In genomic region chr6:99268171-99269061, GRCm38 (mm10) we compare ENCODE assay signal across 14 mouse cellular contexts.
DNase-seq lines count a peak whose midpoint lies in the region; ATAC-seq lines count a peak whose summit lies in the region.
"Had no signal": no experiment of that assay in that cellular context is flagged by ENCODE, and none has a peak within 500 bp of the region (broad histone marks: within the 10 kb centered on the region; RNA-seq: fewer than 3 reads in every experiment).

No protein-coding gene starts in this region.

- no peaks in the 10 kb centered on the region for H3K36me3 ChIP-seq in embryonic facial prominence, embryonic 11.5 days (replicated peaks; ENCODE audit: control insufficient read depth, insufficient read depth, low read depth, low read length)
- no peaks in the 10 kb centered on the region for H3K36me3 ChIP-seq in embryonic facial prominence, embryonic 10.5 days (replicated peaks)
- H3K36me3 ChIP-seq in neural tube, embryonic 13.5 days = no peaks in the 10 kb centered on the region
- H3K36me3 ChIP-seq in neural tube, embryonic 15.5 days = no peaks in the 10 kb centered on the region
- no peaks in the 10 kb centered on the region for H3K36me3 ChIP-seq in hindbrain, embryonic 12.5 days
- no peaks in the 10 kb centered on the region for H3K36me3 ChIP-seq in midbrain, embryonic 16.5 days (ENCODE audit: control insufficient read depth, insufficient read depth, low read length)
- H3K36me3 ChIP-seq: liver, embryonic 15.5 days had no signal

- H3K27ac ChIP-seq in embryonic facial prominence, embryonic 11.5 days (replicated peaks; ENCODE audit: low read depth, low read length) = no peak overlapping the region
- H3K27ac ChIP-seq in embryonic facial prominence, embryonic 10.5 days (replicated peaks) = no peak overlapping the region; the same call in 1 of the 2 replicates
- H3K27ac ChIP-seq in neural tube, embryonic 13.5 days (replicated peaks) = no peak overlapping the region
- H3K27ac ChIP-seq in neural tube, embryonic 15.5 days (replicated peaks) = no peak overlapping the region
- H3K27ac ChIP-seq in hindbrain, embryonic 12.5 days = peak overlapping the region; percentile 35; the same call in 1 of the 2 replicates
- H3K27ac ChIP-seq in midbrain, embryonic 16.5 days (ENCODE audit: low read length) = no peak overlapping the region
- H3K27ac ChIP-seq: gastrocnemius, adult 2 months; kidney, postnatal 0 days; liver, embryonic 15.5 days; macrophage had no signal

- H3K9ac ChIP-seq in embryonic facial prominence, embryonic 11.5 days (replicated peaks; ENCODE audit: low read length) = no peak overlapping the region
- no peak overlapping the region for H3K9ac ChIP-seq in neural tube, embryonic 13.5 days
- H3K9ac ChIP-seq in neural tube, embryonic 15.5 days (replicated peaks) = no peak overlapping the region
- H3K9ac ChIP-seq in hindbrain, embryonic 12.5 days = no peak overlapping the region
- H3K9ac ChIP-seq in midbrain, embryonic 16.5 days (ENCODE audit: low read depth, low read length) = no peak overlapping the region
- H3K9ac ChIP-seq: liver, embryonic 15.5 days had no signal

- peak; percentile 35 for DNase-seq in embryonic facial prominence, embryonic 11.5 days (ENCODE audit: low spot score)
- no peak for DNase-seq in embryonic facial prominence, embryonic 10.5 days (ENCODE audit: low spot score)
- DNase-seq in left cerebral cortex, adult 11 months (ENCODE audit: low spot score) = no peak
- no peak for DNase-seq in adrenal gland, postnatal 25 days
- DNase-seq: gastrocnemius, adult 2 months; thymus, postnatal 36 days had no signal

- H3K4me3 ChIP-seq in embryonic facial prominence, embryonic 11.5 days (ENCODE audit: low read depth, low read length) = no peak overlapping the region
- H3K4me3 ChIP-seq in embryonic facial prominence, embryonic 10.5 days = no peak overlapping the region
- H3K4me3 ChIP-seq in neural tube, embryonic 13.5 days = no peak overlapping the region
- no peak overlapping the region for H3K4me3 ChIP-seq in neural tube, embryonic 15.5 days (replicated peaks)
- no peak overlapping the region for H3K4me3 ChIP-seq in hindbrain, embryonic 12.5 days
- H3K4me3 ChIP-seq in midbrain, embryonic 16.5 days (ENCODE audit: low read depth, low read length) = no peak overlapping the region
- H3K4me3 ChIP-seq: gastrocnemius, adult 2 months; liver, embryonic 15.5 days had no signal

- no peak overlapping the region for H3K4me2 ChIP-seq in embryonic facial prominence, embryonic 11.5 days (ENCODE audit: low read depth, low read length)
- H3K4me2 ChIP-seq in neural tube, embryonic 13.5 days = 0 out of 2 replicates have a peak overlapping the region, but pooled peaks have one; percentile 11
- no peak overlapping the region for H3K4me2 ChIP-seq in neural tube, embryonic 15.5 days
- no peak overlapping the region for H3K4me2 ChIP-seq in hindbrain, embryonic 12.5 days (replicated peaks)
- H3K4me2 ChIP-seq in midbrain, embryonic 16.5 days (ENCODE audit: low read length) = no peak overlapping the region
- H3K4me2 ChIP-seq: liver, embryonic 15.5 days had no signal

- H3K9me3 ChIP-seq in embryonic facial prominence, embryonic 11.5 days (replicated peaks; ENCODE audit: control insufficient read depth, low read length) = no peaks in the 10 kb centered on the region
- H3K9me3 ChIP-seq in embryonic facial prominence, embryonic 10.5 days = no peaks in the 10 kb centered on the region
- no peaks in the 10 kb centered on the region for H3K9me3 ChIP-seq in neural tube, embryonic 13.5 days
- no peaks in the 10 kb centered on the region for H3K9me3 ChIP-seq in neural tube, embryonic 15.5 days (replicated peaks)
- no peaks in the 10 kb centered on the region for H3K9me3 ChIP-seq in hindbrain, embryonic 12.5 days (replicated peaks)
- H3K9me3 ChIP-seq in midbrain, embryonic 16.5 days (replicated peaks; ENCODE audit: control insufficient read depth, low read length, poor library complexity, severe bottlenecking) = no peaks in the 10 kb centered on the region
- H3K9me3 ChIP-seq: liver, embryonic 15.5 days had no signal

- ATAC-seq in embryonic facial prominence, embryonic 11.5 days (replicated peaks; ENCODE audit: insufficient number of reproducible peaks, low FRiP score, low TSS enrichment, low read depth) = peak; percentile 47; the same call in 1 of the 2 replicates
- ATAC-seq in neural tube, embryonic 13.5 days (ENCODE audit: low read depth) = no peak
- ATAC-seq in neural tube, embryonic 15.5 days (ENCODE audit: low FRiP score) = no peak
- peak; percentile 61 for ATAC-seq in hindbrain, embryonic 12.5 days (ENCODE audit: low FRiP score)
- 0 out of 2 replicates have a peak, but pooled peaks have one; percentile 40 for ATAC-seq in midbrain, embryonic 16.5 days
- ATAC-seq: inflammation-experienced regulatory T-cells, adult 6 months had no signal

- peaks cover 6% of the 10 kb centered on the region for H3K4me1 ChIP-seq in embryonic facial prominence, embryonic 11.5 days (ENCODE audit: control insufficient read depth, insufficient read depth, low read length)
- peaks cover 92% of the 10 kb centered on the region for H3K4me1 ChIP-seq in embryonic facial prominence, embryonic 10.5 days
- H3K4me1 ChIP-seq in neural tube, embryonic 13.5 days (replicated peaks) = peaks cover 42% of the 10 kb centered on the region
- peaks cover 34% of the 10 kb centered on the region for H3K4me1 ChIP-seq in neural tube, embryonic 15.5 days
- peaks cover 42% of the 10 kb centered on the region for H3K4me1 ChIP-seq in hindbrain, embryonic 12.5 days
- peaks cover 24% of the 10 kb centered on the region for H3K4me1 ChIP-seq in midbrain, embryonic 16.5 days (ENCODE audit: control insufficient read depth, insufficient read depth, low read length)

- H3K27me3 ChIP-seq in embryonic facial prominence, embryonic 11.5 days (ENCODE audit: control insufficient read depth, insufficient read depth, low read length) = no peaks in the 10 kb centered on the region
- peaks cover 12% of the 10 kb centered on the region for H3K27me3 ChIP-seq in embryonic facial prominence, embryonic 10.5 days (replicated peaks; ENCODE audit: low read depth, poor library complexity, severe bottlenecking)
- H3K27me3 ChIP-seq in neural tube, embryonic 13.5 days = peaks cover 8% of the 10 kb centered on the region
- peaks cover 5% of the 10 kb centered on the region for H3K27me3 ChIP-seq in neural tube, embryonic 15.5 days (replicated peaks)
- H3K27me3 ChIP-seq in hindbrain, embryonic 12.5 days = peaks cover 3% of the 10 kb centered on the region; the same call in 1 of the 2 replicates
- no peaks in the 10 kb centered on the region for H3K27me3 ChIP-seq in midbrain, embryonic 16.5 days (ENCODE audit: control insufficient read depth, insufficient read depth, low read depth, low read length)
- H3K27me3 ChIP-seq: liver, embryonic 15.5 days had no signal

- WGBS in embryonic facial prominence, embryonic 11.5 days = 54% methylated on average over 20 of the region's 20 CpGs
- WGBS in embryonic facial prominence, embryonic 10.5 days = 63% methylated on average over 20 of the region's 20 CpGs
- 51% methylated on average over 20 of the region's 20 CpGs for whole genome bisulfite sequencing in neural tube, embryonic 13.5 days
- WGBS in neural tube, embryonic 15.5 days = 45% methylated on average over 20 of the region's 20 CpGs
- WGBS in hindbrain, embryonic 12.5 days = 48% methylated on average over 20 of the region's 20 CpGs
- WGBS in midbrain, embryonic 16.5 days = 55% methylated on average over 20 of the region's 20 CpGs

Comparison
In these comparisons a context has a peak if more than half of its experiments do, and no peak if none do; other contexts are left out.
1. ATAC-seq: peak in embryonic facial prominence, embryonic 11.5 days (single experiment), hindbrain, embryonic 12.5 days (single experiment) and midbrain, embryonic 16.5 days (single experiment); none in neural tube, embryonic 13.5 days (single experiment) and neural tube, embryonic 15.5 days (single experiment).